Mouse (Mus musculus) neural tube, embryonic 10.5 days (tissue): Measurements from ENCODE around the gene Prkcsh.

Experiments used
- DNase-seq: peaks from one replicate; pipeline ENCODE4 v3.0.0-alpha.2; 2017; ENCODE audit warnings: low spot score; ENCODE audit errors: extremely low spot score

Gene Prkcsh

DNA sequence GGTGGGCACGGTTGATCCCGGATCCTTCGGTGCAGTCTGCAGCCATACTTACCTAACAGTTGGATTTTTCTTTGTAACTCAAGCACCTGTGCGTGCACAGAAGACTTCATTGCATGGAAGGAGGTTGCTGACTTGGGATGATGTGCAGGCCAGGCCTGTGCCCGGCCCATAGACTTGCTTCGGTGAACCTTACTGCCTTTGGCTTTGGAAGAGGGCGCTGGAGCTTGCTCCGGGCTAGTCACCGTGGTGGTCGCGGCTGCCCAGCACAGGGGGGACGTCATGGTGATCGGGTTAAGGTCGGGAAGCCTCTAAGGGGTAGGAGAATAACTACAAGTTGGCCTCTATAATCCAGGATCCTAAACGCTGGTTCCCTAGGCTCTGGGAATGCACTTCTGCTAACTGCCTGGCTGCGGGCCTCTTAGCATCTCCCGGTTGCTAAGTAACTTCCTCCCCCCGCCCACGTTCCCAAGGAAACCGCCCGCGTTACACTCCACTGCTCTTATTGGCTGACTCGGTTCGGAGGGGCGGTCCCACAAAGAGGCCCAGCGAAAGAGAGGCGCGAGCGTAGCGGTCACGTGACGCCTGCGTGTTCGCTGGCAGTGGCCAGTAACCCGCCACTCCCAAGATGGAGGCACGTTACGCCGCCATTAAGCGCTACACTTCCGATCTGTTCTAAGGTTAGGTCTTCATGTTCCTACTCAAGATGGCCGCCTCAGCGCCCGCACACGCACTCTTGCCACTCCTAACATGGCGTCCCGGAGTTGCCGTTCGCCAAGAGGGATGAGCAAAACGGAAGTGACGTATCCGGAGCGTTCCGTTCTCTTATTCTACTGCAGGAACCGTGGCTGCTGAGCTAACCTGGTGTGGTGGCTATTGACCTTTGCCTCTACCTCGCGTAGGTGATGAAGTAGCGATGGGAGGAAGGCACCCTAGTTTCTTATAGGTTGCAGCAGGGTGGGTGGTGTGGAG lies at the start of gene Prkcsh, which contains the start of gene Ccdc151:
Prkcsh (plus strand) TSS at position 613 of the 969 bp plus-strand sequence.
Ccdc151 (minus strand) TSS at position 441 of the 969 bp plus-strand sequence.
- peak; percentile 99 for DNase-seq

DNA sequence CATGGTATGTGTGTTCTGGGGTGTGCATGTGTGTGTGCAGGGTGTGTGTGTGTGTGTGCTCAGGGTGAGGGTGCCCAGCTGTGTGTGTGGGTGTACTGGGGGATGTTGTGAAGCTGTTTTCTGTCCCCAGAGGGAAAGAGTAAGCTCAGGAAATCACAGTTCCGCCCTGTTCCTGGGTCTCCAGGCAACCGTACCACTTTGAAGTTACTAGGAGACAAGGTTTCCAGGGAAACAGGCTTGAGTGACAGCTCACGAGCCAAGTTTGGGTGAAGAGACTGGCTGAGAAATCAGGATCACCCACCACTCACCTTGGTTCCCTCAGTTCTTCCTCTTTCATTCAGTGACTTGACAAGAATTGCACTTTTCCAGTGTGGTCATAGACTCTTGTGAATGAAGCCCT lies 49.0 kb upstream of the Prkcsh start:
- DNase-seq, result no peak

DNA sequence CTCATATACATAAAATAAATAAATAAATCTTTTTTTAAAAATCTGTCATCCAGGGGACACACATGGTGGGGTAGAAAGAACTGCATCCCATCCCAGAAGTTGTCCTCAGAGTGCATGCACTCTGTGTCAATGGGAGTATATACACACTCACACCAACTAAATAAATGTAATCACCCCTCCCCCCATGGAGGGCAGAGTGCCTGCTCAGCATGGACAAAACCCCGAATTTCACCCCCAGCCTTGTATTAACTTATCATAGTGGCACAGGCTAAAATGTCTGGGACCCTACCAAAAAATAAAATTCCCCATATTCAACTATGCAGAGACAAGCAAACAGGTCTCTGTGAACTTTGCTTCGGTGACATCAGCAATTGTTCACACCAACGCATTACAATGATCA lies 48.0 kb upstream of the Prkcsh start:
- DNase-seq, result no peak

DNA sequence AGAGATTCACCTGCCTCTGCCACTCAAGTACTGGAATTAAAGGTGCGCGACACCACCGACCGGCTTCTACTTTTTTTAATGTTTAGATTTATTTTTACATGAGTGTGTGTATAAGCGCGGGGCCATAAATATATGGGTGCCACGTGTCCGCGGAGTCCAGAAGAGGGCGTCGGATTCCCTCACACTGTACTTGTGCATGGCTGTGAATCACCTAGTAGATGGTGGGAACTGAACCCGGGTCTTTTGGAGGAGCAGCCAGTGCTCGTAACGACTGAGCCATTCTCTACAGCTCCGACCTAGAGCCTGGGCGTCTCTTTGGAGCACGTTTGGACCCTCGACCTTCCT lies 47.4 kb upstream of the Prkcsh start:
- no peak for DNase-seq

DNA sequence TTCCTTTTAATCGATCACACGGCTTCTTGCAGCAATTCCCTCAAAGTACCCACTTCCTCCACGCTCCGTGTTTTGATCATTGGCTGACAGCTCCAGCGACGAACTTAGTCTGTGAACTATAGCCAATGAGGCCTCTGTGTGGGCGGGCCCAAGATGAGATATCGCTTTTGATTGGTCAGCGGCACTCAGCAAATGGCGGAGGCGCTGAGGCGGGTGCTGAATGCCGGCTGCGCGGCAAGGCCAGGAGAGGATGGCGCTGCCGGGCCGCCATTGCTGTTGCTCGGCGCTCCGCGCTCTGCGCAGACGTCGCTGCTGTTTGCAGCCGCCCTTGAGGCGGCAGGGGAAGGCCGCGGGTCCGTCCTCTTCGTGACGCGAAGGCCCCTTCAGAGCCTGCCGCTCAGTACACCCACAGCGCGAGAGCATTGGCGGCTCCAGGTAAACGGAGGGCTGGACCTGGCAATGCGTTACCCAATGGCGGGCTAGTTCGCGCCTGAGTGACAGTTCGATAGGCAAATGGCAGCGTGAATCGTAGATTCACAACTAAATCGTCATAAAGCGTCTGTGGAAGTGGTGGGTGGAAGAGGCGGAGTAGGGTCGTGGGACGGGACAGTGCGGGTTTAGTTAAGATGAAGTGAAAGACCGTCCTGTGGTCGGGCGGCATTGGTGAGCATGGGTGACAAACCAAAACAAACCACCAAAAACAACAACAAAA lies 46.9 kb upstream of the Prkcsh start, which contains the start of gene Swsap1:
Swsap1 (plus strand) TSS at position 186 of the 712 bp plus-strand sequence.
- DNase-seq, result peak; percentile 97

DNA sequence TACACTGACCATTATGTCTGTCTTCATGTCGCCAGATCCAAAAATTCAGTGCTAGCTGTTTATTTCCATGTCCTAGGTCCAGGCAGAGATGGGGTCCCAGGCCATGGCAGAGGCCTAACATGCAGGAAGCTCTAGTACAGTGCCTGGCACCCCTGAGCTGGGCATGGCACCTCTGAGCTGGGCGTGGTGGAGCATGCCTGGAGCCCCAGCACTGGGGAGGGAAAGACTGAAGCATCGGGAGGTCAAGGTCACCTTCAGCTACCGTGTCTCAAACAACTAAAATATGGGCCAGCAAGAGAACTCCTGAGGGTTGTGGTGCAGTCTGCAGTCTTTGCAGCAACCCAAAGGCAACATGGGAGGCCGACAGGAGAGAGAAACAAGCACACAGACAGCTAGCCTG lies 44.2 kb upstream of the Prkcsh start:
- DNase-seq, result no peak

DNA sequence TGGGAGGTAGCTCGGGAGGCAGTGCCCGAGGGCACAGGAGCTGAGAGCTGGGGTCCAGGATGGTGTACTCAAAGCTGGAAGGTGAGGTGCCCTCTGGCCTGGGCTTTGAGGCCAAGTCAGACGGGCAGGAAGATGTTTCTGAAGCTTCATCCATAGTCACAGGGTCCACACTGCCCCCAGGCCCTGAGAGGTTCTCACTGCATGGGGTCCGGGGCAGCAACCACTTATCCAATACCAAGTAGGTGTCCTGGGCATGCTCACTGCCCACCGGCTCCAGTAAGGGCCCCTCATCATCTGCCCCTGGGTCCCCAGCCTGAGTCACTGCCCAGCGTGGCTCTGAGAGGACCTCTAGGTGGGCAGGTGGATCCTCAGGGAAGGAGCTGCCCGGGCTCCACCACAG lies 43.4 kb upstream of the Prkcsh start:
- DNase-seq, result no peak

DNA sequence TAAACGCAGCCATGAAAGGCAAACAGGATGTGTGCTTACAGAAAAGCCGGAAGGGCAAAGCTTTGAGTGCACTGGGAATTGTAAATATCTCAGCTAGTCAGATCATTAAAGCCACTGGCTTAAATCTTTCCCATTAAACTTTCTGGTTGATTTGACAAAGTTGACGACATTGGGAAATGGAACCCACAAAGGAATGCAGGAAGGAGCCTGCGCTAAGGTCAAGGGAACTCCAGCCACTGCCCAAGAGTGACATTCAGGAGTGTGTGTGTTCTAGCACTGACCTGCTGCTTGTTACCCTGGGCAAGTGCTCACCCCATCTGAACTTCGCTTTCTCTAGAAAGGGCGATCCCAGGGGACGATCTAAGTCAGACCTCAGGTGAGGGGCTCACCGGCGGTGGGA lies 42.5 kb upstream of the Prkcsh start:
- DNase-seq, result no peak

DNA sequence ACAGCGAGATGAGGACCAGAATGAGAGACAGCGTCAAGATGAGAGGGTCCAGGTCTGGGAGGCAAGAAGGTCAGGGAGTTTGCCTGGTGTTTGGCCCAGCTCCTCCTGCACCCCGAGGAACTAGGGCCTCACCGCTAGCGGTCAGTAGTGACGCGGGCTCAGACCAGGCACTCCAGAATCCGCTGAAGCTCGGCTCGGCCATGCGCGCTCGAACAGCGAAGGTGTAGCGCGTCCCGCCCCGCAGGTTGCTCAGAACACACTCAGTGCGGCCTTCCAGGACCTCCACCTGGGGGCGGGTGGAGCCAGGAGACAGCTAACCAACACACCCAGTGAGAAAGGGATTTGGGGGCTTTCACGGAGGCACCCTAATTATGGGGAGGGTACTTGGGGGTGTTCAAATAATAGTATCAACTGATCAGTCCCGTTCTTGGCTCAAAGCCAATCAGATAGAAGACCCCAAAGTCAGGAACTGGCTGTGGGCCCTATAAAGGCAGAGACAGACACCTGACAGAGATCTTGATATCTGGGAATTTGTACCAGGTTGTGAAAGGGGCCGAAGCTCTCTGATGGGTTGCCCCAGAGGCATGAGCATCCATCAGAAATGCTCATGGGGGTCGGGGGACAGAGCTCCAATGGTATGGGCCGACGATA lies 41.9 kb upstream of the Prkcsh start:
- peak; percentile 27 for DNase-seq

DNA sequence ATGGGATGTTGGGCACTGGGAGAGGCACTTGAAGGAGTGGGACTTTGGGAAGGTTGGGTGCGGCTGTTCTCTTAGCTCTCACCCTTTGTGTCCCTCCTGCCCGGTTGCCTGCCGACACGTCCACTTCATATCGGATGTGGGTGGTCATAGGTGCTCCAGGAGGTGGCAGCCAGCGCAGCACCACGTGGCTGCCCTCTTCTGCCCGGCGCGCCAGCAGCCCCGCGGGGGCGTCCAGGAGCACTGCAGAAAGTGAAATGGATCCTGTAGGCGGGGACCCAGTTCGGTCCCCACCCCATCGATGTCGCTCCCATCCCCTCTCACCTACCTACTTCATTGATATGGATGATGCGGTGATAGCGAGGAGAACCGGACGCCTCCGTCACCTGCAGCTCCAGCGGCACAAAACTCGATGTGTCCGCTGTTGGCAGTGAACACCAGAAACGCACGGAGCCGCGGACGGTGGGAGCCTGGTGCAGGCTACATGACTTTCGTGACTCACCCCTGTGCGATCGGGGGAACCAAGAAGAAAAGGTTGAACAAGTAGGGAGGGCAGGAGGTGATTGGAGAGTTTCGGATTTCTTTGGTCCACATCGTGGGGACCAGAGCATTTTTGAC lies 41.1 kb upstream of the Prkcsh start:
- DNase-seq, result peak; percentile 21

DNA sequence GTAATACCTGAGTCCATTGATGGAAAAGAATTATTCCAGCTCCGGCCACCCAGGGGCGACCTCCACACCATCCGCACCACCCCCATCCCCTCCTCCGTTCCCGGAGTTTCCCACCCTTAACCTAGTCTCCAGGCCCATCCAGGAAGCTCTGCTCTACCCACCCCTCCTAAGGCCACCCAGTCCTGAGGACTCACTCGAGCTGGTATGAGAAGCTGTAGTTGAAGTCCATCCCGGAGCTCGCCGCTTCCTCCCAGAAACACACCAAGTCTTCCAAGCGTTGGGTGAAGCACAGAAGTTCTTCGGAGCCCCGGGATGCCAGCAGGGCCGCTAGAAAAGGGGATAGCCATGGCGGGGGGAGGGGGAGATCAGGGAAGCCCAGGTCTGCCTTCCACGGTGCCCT lies 40.6 kb upstream of the Prkcsh start:
- peak; percentile 37 for DNase-seq

DNA sequence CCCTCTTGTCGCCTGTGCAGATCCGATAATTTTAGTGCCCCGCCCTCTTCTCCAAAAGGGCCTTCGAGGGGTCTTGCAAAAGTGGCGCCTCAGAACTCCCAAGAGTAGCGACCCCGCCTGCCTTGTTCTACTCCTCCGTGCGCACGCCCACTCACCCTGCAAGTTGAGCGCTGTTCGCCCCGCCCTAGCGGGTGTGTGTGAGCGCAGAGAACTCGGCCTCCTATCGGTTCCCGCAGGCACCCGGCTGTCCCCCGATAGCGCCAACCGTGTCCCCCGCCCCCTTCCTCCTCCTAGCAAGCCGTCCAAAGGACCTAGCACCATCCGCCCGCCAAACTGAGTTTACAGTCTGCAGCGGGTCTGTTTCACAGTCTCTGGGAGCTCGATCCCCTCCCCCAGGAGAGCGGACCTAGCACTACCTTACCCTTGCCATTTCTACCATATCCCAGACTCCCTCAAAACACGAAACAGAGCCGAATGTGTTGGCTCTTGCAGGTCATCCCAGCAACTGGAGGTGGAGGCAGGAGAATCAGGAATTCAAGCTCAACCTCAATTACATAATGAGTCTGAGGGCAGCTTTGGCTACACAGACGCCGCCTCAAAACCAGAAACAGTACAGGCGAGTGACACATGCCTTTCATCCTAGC lies 40.1 kb upstream of the Prkcsh start:
- peak; percentile 75 for DNase-seq

DNA sequence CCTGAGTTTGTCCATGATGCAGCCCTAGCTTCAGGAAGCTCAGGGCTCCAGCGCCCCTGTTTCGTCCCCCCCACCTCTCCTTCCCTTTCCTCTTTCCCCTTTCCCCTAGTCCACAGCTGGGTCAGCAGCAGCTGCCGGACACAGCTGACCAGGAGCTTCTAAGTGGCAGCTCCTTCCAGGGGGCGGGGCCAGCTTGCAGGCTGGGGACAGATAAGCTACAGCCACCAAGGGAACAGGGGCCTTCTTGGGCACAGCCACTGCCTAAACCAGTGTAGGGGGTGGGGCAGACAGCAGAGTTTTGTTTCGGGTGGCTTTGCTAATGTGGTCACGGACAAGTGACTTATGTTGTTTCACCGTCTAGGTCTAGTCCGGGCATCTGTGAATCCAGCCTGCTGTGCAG lies 39.2 kb upstream of the Prkcsh start, which contains the start of gene Epor:
Epor (minus strand) TSS at position 90 of the 400 bp plus-strand sequence.
- DNase-seq, result peak; percentile 50

DNA sequence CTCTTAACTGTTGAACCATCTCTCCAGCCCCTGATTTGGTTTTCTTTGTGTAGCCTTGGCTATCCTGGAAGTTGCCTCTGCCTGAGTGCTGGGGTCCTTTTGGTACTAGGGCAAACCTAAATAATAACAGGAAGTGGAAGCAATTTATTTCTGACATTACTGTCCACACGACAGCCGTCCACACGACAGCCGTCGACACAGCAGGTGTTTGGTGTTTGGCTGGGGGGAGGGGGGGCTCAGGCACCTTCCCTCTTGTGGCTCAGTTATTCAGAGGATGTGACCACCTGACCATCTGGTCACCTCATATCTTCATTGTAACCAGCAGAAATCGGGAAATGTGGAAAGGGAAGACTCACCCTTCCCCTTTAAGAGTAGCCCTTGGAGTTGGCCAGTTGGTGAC lies 33.7 kb upstream of the Prkcsh start:
- DNase-seq, result no peak

DNA sequence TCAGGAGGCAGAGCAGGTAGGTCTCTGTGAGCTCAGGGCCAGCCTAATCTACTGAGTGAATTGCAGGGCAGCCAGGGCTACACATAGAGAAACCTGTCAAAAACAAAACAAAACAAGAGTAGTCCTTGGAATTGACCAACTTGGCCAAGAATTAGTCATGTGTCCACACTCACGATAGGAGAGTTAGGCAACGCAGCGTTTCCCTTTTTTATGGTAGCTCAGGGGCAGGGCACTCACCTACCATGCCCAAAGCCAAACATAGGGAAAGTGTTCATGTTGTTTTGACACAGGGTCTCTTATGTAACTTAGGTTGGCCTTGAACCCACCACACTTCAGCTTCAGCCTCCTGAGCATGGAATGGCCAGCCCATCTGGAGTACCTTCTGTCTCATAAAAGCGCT lies 33.3 kb upstream of the Prkcsh start:
- DNase-seq, result no peak

DNA sequence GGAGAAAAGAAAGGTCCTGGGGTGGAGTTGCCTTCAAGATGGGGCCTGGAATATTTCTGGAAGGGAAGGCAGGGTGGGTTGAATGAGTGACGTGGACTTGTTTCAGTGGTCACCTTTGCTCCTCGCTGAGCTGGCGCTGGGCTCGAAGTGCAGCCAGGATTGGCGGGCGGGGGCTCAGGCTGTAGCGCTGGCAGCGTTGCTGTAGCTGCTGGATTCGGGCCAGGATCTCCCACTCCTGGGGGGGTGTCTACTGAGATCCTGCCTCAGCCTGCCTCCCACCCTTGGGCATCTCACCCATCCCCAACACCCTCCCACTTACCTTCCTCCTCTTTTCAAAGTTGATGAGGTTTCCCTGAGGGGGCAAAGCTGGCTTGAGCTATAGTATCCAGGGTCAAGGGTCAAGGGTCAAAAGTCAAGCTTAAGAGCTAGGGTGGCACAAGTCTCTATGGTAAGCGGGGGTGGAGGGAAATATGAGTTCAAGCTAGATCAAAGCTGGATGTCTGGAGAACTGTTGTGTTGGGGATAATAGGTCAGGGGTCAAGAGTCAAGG lies 25.9 kb upstream of the Prkcsh start:
- DNase-seq, result no peak

DNA sequence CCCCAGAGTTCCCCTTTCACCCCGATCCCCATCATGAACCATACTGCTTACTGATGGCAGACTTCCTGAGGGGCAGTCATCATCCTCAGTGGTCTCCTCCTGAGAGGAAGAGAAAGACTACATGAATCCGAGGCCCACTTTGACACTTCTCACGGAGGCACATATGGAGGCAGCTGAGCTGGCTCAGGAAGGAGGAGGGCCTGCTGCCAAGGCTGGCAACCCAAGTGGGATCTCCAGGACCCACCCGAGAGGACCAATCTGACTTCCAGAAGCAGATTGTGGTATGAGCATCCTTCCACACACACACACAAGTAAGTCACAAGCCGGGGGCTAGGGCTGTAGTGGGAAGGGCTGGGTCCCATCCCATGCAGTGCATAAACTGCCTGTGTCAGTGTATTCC lies 25.3 kb upstream of the Prkcsh start:
- no peak for DNase-seq

DNA sequence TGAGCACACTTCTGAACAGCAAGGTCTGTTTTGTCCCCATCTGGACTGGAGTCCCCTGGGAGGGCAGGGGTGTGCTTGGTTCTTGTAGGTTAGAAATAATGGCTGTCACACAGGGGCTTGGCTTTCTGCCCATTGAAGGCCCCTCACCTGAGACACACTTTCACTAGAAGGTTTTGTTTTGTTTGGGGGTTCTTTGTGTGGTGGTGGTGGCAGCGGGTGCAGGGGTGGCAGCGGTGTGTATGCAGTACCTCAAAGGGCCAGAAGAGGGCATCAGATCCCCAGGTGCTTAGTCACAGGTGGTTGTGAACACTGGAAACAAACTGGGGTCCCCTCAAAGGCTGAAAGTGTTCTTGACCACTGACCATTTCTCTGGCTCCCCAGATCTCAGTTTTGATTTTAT lies 24.6 kb upstream of the Prkcsh start:
- DNase-seq, result peak; percentile 33

DNA sequence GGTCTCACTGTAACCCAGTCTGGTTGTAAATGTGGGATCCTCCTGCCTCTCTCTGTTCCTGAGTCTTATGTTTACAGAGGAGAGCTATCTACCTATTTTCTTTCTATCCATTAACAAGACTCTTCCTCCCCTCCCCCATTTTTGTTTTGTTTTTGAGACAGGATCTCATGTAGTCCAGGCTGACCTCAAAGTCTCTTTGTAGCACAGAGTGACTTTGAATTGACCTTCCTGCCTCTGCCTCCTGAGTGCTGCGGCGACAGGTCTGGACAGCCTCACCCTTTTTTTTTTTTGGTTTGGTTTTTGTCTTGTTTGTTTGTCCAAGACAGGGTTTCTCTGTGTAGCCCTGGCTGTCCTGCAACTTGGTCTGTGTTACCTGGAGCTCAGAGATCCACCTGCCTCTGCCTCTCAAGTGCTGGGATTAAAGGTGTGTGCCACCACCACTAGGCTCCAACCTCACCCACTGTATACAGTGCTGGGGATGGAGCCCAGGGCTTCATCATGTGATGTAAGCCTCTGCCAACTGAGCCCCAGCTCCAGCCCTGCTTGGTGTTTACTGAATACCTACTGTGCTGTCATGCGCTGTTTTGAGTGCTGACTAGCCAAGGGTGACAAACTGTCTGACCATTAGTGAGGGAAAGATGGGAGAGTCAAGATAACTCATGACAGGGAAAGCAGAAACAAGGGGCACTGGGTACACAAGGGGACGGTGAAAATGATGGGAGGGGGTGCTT lies 24.0 kb upstream of the Prkcsh start:
- DNase-seq, result no peak

DNA sequence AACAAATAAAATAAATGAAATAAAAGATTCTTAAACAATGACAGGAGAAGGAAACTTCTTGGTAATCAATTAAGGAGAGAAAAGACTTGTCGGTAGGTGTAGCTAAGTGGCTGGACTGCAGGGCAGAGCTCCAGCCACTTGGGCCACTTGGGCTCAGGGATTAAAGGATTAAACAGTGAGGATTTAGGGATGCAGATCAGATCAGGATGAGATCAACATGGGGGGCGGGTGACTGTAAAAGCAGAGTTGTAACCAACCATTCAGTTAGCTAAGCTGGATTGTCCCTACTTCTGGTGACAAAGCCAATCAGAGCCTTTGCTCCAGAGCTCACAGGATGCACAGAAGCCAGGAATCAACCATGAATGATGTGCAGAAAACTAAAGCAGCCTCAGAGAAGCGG lies 18.7 kb upstream of the Prkcsh start:
- no peak for DNase-seq
